Mouse (Mus musculus): ENCODE measurements around the gene Erg28.

Erg28 gene

GRCm38 (mm10) chr12:85781606-85782005 is 42.7 kb downstream of the Erg28 start:
- no peak for TF ChIP-seq GATA4 (IDR thresholded peaks at IDR 0.05; ENCODE audit: insufficient replicate concordance, low read length)

GRCm38 (mm10) chr12:85779707-85780106 is 44.6 kb downstream of the Erg28 start:
- no peak for TF ChIP-seq GATA4 (IDR thresholded peaks at IDR 0.05; ENCODE audit: insufficient replicate concordance, low read length)

- TF ChIP-seq GATA4 (IDR thresholded peaks at IDR 0.05; ENCODE audit: insufficient replicate concordance, low read length): no peak
These were observed 45.4 kb downstream of the Erg28 start for GRCm38 (mm10) chr12:85778962-85779361.

- TF ChIP-seq GATA4 (IDR thresholded peaks at IDR 0.05; ENCODE audit: insufficient replicate concordance, low read length): no peak
These were observed 53.0 kb downstream of the Erg28 start for GRCm38 (mm10) chr12:85771356-85771755.

GRCm38 (mm10) chr12:85767750-85768149 is 56.6 kb downstream of the Erg28 start:
- TF ChIP-seq GATA4 (IDR thresholded peaks at IDR 0.05; ENCODE audit: insufficient replicate concordance, low read length): no peak

- no peak; the same call in 1 of the 2 replicates for TF ChIP-seq GATA4 (IDR thresholded peaks at IDR 0.05; ENCODE audit: insufficient replicate concordance, low read length)
These were observed 58.1 kb downstream of the Erg28 start for GRCm38 (mm10) chr12:85766287-85766686.
